In the genomic region with DNA sequence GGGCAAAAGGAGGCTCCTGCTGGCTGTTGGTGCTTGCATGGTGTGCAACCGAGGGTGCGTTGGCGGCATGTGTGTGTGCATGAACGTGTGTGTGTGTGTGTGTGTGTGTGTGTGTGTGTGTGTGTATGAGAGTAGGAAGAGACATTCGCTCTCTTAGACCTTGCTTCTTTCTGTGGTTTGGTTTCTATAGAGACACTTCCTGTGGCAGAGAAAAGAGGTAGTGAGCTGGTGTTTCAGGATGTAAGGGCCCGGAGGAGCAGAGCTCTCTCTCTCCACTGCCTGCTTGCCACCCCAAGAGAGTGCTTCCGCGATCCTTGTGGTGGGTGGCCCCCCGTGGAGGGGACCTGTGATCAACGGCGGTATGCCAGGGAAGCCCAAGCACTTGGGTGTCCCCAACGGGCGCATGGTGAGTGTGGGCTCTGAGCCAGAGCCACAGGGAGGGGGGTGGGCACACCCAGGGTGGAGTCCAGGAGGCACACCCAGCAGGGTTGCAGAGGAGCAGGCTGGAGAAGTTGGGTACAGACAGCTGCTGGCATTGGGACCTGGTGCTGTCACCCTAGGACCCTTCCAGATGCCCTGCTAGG, we compare ENCODE assay signal across 7 mouse cellular contexts. TPM values are rescaled to one million over a fixed set of nuclear protein-coding genes. Genes with fewer than 3 reads are reported as not detected.
DNase-seq lines count a peak whose midpoint lies in the region; ATAC-seq lines count a peak whose summit lies in the region.

A gene (plus strand): TSS at position 202 of the 584 bp plus-strand sequence.

- H3K27me3 ChIP-seq in heart, embryonic 16.5 days (ENCODE audit: control insufficient read depth, insufficient read depth, low read length): peaks cover 17% of the 10 kb centered on the region
- no peaks in the 10 kb centered on the region; the same call in 1 of the 2 replicates for H3K27me3 ChIP-seq in liver, embryonic 11.5 days (replicated peaks; ENCODE audit: control insufficient read depth, insufficient read depth, low read length)

- peak within 1 kb of the TSS; percentile 45 for H3K4me3 ChIP-seq in heart, embryonic 16.5 days (ENCODE audit: low read length)
- peak within 1 kb of the TSS; percentile 32 for H3K4me3 ChIP-seq in liver, embryonic 11.5 days (ENCODE audit: low read depth, low read length)

- H3K27ac ChIP-seq in heart, embryonic 16.5 days (ENCODE audit: low read length): peak within 1 kb of the TSS; percentile 35; the same call in 1 of the 2 replicates
- peak within 1 kb of the TSS; percentile 5; the same call in 1 of the 2 replicates for H3K27ac ChIP-seq in liver, embryonic 11.5 days (ENCODE audit: low read depth, low read length)

- WGBS in heart, embryonic 16.5 days: 44% methylated on average over 13 of the region's 13 CpGs
- 27% methylated on average over 13 of the region's 13 CpGs for WGBS in liver, embryonic 11.5 days

- H3K9ac ChIP-seq in heart, embryonic 16.5 days (ENCODE audit: low read length): peak within 1 kb of the TSS; percentile 49; the same call in 1 of the 2 replicates
- peak within 1 kb of the TSS; percentile 58; the same call in 1 of the 2 replicates for H3K9ac ChIP-seq in liver, embryonic 11.5 days (ENCODE audit: low read depth, low read length)

- DNase-seq in CD8-positive naive resting alpha-beta T cell, adult 2 months (ENCODE audit: low read depth in 2 of 2, low spot score in 2 of 2): peak; percentile 66 to 72
- peak; percentile 48 for DNase-seq in liver, embryonic 11.5 days (ENCODE audit: low spot score)
- DNase-seq in right cerebral cortex, adult 2 months (ENCODE audit: low spot score in 2 of 2): peak; percentile 72 to 73
- DNase-seq in urinary bladder, postnatal 14 days (ENCODE audit: low spot score): no peak
- no peak for DNase-seq in urinary bladder, adult 2 months (ENCODE audit: low spot score)

- no peaks in the 10 kb centered on the region for H3K36me3 ChIP-seq in heart, embryonic 16.5 days (ENCODE audit: control insufficient read depth, insufficient read depth)
- no peaks in the 10 kb centered on the region for H3K36me3 ChIP-seq in liver, embryonic 11.5 days (ENCODE audit: control insufficient read depth, insufficient read depth, low read length)

- peak within 1 kb of the TSS; percentile 45 for H3K4me2 ChIP-seq in heart, embryonic 16.5 days (ENCODE audit: low read depth, low read length)
- peak within 1 kb of the TSS; percentile 61 for H3K4me2 ChIP-seq in liver, embryonic 11.5 days

- peaks cover 6% of the 10 kb centered on the region for H3K4me1 ChIP-seq in heart, embryonic 16.5 days (ENCODE audit: control insufficient read depth, insufficient read depth, low read length)
- H3K4me1 ChIP-seq in liver, embryonic 11.5 days (replicated peaks; ENCODE audit: control insufficient read depth, insufficient read depth, low read length): peaks cover 12% of the 10 kb centered on the region

- ATAC-seq in activated CD4-positive, CD25-positive, alpha-beta regulatory T cell, adult 4 months: peak; percentile 97
- ATAC-seq in heart, embryonic 16.5 days (replicated peaks; ENCODE audit: extremely low read depth, insufficient read depth, low FRiP score): peak; percentile 66
- peak; percentile 82 for ATAC-seq in liver, embryonic 11.5 days (replicated peaks; ENCODE audit: low FRiP score)

- H3K9me3 ChIP-seq in heart, embryonic 16.5 days (replicated peaks; ENCODE audit: control insufficient read depth, low read length): no peaks in the 10 kb centered on the region
- no peaks in the 10 kb centered on the region for H3K9me3 ChIP-seq in liver, embryonic 11.5 days (ENCODE audit: control insufficient read depth, low read length)

RNA-seq across cellular contexts. Expression of the gene that starts here (rescaled TPM):
- 10 to 100 TPM; 51.5 to 69.6 TPM for polyA plus RNA-seq in activated CD4-positive, CD25-positive, alpha-beta regulatory T cell, adult 4 months (2017; shearing (Covaris generic))
- polyA plus RNA-seq in heart, embryonic 16.5 days (2015; fragmentation: Nextera tagmentation; extraction: Ambion mirVana): 1.4 and 2.4 TPM in 2 replicates
- polyA plus RNA-seq in liver, embryonic 11.5 days (2014; fragmentation: Nextera tagmentation; extraction: Ambion mirVana): 1.2 and 1.9 TPM in 2 replicates
- polyA plus RNA-seq in urinary bladder, adult 2 months (2012; rRNA removed): 2.0 and 2.7 TPM in 2 replicates

Comparison
In these comparisons a context has a peak if more than half of its experiments do, and no peak if none do; other contexts are left out.
1. RNA of the gene that starts here (polyA plus RNA-seq): 51.5 to 69.6 TPM in activated CD4-positive, CD25-positive, alpha-beta regulatory T cell, adult 4 months; 2.0 to 2.7 TPM in urinary bladder, adult 2 months, 1.4 to 2.4 TPM in heart, embryonic 16.5 days and 1.2 to 1.9 TPM in liver, embryonic 11.5 days; every median in the first group is over 10 times any median in the second.
2. DNase-seq: peak in CD8-positive naive resting alpha-beta T cell, adult 2 months (2 of 2), liver, embryonic 11.5 days (single experiment) and right cerebral cortex, adult 2 months (2 of 2); none in urinary bladder, postnatal 14 days (single experiment) and urinary bladder, adult 2 months (single experiment).
3. Peak in every context shown above with its lines, with median percentiles within 50 percentile points of each other: ATAC-seq.